ENCODE assay signal across 9 mouse cellular contexts in the genomic region with DNA sequence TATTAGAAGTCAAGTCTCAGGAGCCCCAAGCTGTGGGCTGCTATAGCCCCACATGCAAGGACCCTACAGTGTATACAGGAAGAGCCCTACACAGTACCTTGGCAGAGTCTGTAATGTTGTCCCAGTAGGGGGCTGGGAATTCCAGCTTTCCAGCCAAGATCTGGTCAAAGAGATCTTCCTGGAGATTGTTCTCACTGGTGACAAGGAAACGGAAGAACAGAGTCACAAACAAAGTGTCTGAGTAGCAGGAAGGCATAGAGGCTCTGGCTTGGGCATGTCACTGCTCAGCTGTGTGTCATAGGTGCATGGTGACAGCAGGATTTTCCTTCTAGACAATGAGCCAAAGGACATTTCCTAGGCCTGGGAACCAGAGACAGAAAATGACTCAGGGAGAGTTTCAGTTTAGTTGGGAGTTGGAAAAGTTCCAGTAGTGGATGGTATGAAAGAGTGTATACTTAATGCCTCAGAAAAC.
DNase-seq lines count a peak whose midpoint lies in the region; ATAC-seq and TF ChIP-seq lines count a peak whose summit lies in the region.
"Had no signal": no experiment of that assay in that cellular context is flagged by ENCODE, and none has a peak within 500 bp of the region (broad histone marks: within the 10 kb centered on the region; RNA-seq: fewer than 3 reads in every experiment).

No protein-coding gene starts in this region.

- in situ Hi-C loops in Patski (cut with MboI; ENCODE audit: low pct_unique_long_range_greater_than_20kb), result no loop called here

- H3K9me3 ChIP-seq in forebrain, embryonic 16.5 days (ENCODE audit: control insufficient read depth, low read length), result no peaks in the 10 kb centered on the region
- H3K9me3 ChIP-seq in forebrain, embryonic 12.5 days, result no peaks in the 10 kb centered on the region
- H3K9me3 ChIP-seq in heart, embryonic 11.5 days (replicated peaks; ENCODE audit: control insufficient read depth, low read length), result no peaks in the 10 kb centered on the region

- H3K4me2 ChIP-seq in forebrain, embryonic 16.5 days (ENCODE audit: low read length), result no peak overlapping the region
- no peak overlapping the region for H3K4me2 ChIP-seq in forebrain, embryonic 12.5 days
- no peak overlapping the region for H3K4me2 ChIP-seq in heart, embryonic 11.5 days

- peaks cover 13% of the 10 kb centered on the region for H3K36me3 ChIP-seq in forebrain, embryonic 16.5 days (ENCODE audit: control insufficient read depth, insufficient read depth)
- peaks cover 57% of the 10 kb centered on the region for H3K36me3 ChIP-seq in forebrain, embryonic 12.5 days (replicated peaks)
- H3K36me3 ChIP-seq in heart, embryonic 11.5 days (ENCODE audit: control insufficient read depth, insufficient read depth, low read length), result no peaks in the 10 kb centered on the region

- POLR2A ChIA-PET in Patski (lab: Charles Lee), result interaction anchor here (1.2 kb wide), 1 partner anchor 127 kb away, joined by 3 read pairs; a partner anchor contains a TSS

- H3K9ac ChIP-seq in forebrain, embryonic 16.5 days (replicated peaks; ENCODE audit: low read depth, low read length), result no peak overlapping the region
- no peak overlapping the region for H3K9ac ChIP-seq in forebrain, embryonic 12.5 days
- H3K9ac ChIP-seq in heart, embryonic 11.5 days (ENCODE audit: low read depth, low read length), result no peak overlapping the region

- no peaks in the 10 kb centered on the region for H3K27me3 ChIP-seq in forebrain, embryonic 16.5 days (replicated peaks; ENCODE audit: control insufficient read depth, insufficient read depth, low read length)
- H3K27me3 ChIP-seq in forebrain, embryonic 12.5 days, result 0 out of 2 replicates have a peak, but pooled peaks cover 3% of the 10 kb centered on the region
- no peaks in the 10 kb centered on the region for H3K27me3 ChIP-seq in Patski
- H3K27me3 ChIP-seq in heart, embryonic 11.5 days (ENCODE audit: control insufficient read depth, insufficient read depth, low read length), result no peaks in the 10 kb centered on the region
- H3K27me3 ChIP-seq: CH12.LX had no signal

- ATAC-seq in forebrain, embryonic 16.5 days, result 0 out of 2 replicates have a peak, but pooled peaks have one; percentile 23
- no peak for ATAC-seq in forebrain, embryonic 12.5 days (ENCODE audit: low FRiP score)
- ATAC-seq in Patski, result peak; percentile 14
- ATAC-seq in heart, embryonic 11.5 days (replicated peaks; ENCODE audit: insufficient number of reproducible peaks, low FRiP score, low TSS enrichment), result no peak; the same call in 1 of the 2 replicates

- H3K4me1 ChIP-seq in forebrain, embryonic 16.5 days (replicated peaks; ENCODE audit: control insufficient read depth, insufficient read depth, low read length), result peaks cover 8% of the 10 kb centered on the region; the same call in 1 of the 2 replicates
- H3K4me1 ChIP-seq in forebrain, embryonic 12.5 days, result peaks cover 8% of the 10 kb centered on the region; the same call in 1 of the 2 replicates
- peaks cover 11% of the 10 kb centered on the region for H3K4me1 ChIP-seq in heart, embryonic 11.5 days (ENCODE audit: control insufficient read depth, insufficient read depth, low read length)

- no peak overlapping the region for H3K27ac ChIP-seq in forebrain, embryonic 16.5 days (ENCODE audit: low read length)
- no peak overlapping the region for H3K27ac ChIP-seq in forebrain, embryonic 12.5 days
- H3K27ac ChIP-seq in heart, embryonic 11.5 days (ENCODE audit: low read depth, low read length), result peak overlapping the region; percentile 29; the same call in 1 of the 2 replicates

- 39% methylated on average over 1 of the region's 1 CpGs for WGBS in forebrain, embryonic 16.5 days
- 68% methylated on average over 1 of the region's 1 CpGs for WGBS in forebrain, embryonic 12.5 days
- 23% methylated on average over 1 of the region's 1 CpGs for WGBS in heart, embryonic 11.5 days (ENCODE audit: insufficient replicate concordance)

- no peak overlapping the region for H3K4me3 ChIP-seq in forebrain, embryonic 16.5 days (replicated peaks; ENCODE audit: low read length)
- no peak overlapping the region for H3K4me3 ChIP-seq in forebrain, embryonic 12.5 days (replicated peaks)
- no peak overlapping the region for H3K4me3 ChIP-seq in heart, embryonic 11.5 days (ENCODE audit: low read depth, low read length)

- no peak for TF ChIP-seq CTCF in Patski (IDR thresholded peaks at IDR 0.05)

- DNase-seq in Patski (ENCODE audit: low read depth, low spot score), result peak; percentile 68
- DNase-seq in kidney, postnatal 14 days, result peak; percentile 76
- DNase-seq in urinary bladder, adult 18-20 months (ENCODE audit: low spot score in 2 of 2), result no peak
- no peak for DNase-seq in cerebellum, adult 9-10 months
- no peak for DNase-seq in embryo, embryonic 10.5 days (ENCODE audit: low spot score)

- CTCF ChIA-PET in Patski (lab: Charles Lee), result interaction anchor here (0.9 to 3.6 kb wide), 5 partner anchors 8 to 465 kb away, joined by 3 to 15 read pairs (median 3); no protein-coding TSS in a partner anchor

Comparison
In these comparisons a context has a peak if more than half of its experiments do, and no peak if none do; other contexts are left out.
1. ATAC-seq: peak in forebrain, embryonic 16.5 days (single experiment) and Patski (single experiment); none in forebrain, embryonic 12.5 days (single experiment) and heart, embryonic 11.5 days (single experiment).
2. DNase-seq: peak in Patski (single experiment) and kidney, postnatal 14 days (single experiment); none in urinary bladder, adult 18-20 months (0 of 2), cerebellum, adult 9-10 months (single experiment) and embryo, embryonic 10.5 days (single experiment).